Mouse (Mus musculus) embryonic fibroblast, embryonic 13.5 days (primary cell): ENCODE results near the gene Atrn.

Source experiments
- CTCF ChIP-seq: IDR thresholded peaks from 2 replicates; pipeline ENCODE4 v1.5.1; 2011; ENCODE audit warnings: mild to moderate bottlenecking, control low read depth, low read length, moderate library complexity, borderline replicate concordance; ENCODE audit not compliant: insufficient read depth
- POLR2A ChIP-seq: IDR thresholded peaks from 2 replicates; pipeline ENCODE4 v1.6.1; 2011; ENCODE audit warnings: low read depth, mild to moderate bottlenecking, control low read depth, low read length, moderate library complexity

- TF ChIP-seq POLR2A (no peak), CTCF (no peak)
Observed at GRCm38 (mm10) chr2:130917686-130918085, 11.4 kb downstream of the Atrn start.
